Mouse (Mus musculus) lung, postnatal 0 days (tissue): ENCODE data around the gene Fbxw5. TPM values are rescaled to one million over a fixed set of nuclear protein-coding genes. Genes with fewer than 3 reads are reported as not detected.
A peak's percentile ranks its signal among the peaks of the same experiment; 100 is the strongest.

Source experiments
- ATAC-seq: fragments of 200-750 bp; cut with Nextera tagmentation; 2 replicates; pipeline ENCODE4 v1.8.0; 2017; ENCODE audit warnings: moderate library complexity
- DNase-seq: peaks from one replicate; pipeline ENCODE4 v3.0.0-alpha.2; 2016; ENCODE audit warnings: low spot score
- H3K27ac ChIP-seq: fragments of 300-500 bp; sonication (generic); 2 replicates; pipeline ENCODE4 v1.5.1; 2014; ENCODE audit warnings: antibody characterized with exemption, mild to moderate bottlenecking, low read length, mixed read lengths
- H3K27me3 ChIP-seq: fragments of 300-500 bp; sonication (generic); replicated peaks from 2 replicates; pipeline ENCODE4 v1.6.1; 2014; ENCODE audit warnings: low read length, mixed read lengths; ENCODE audit not compliant: insufficient read depth
- H3K36me3 ChIP-seq: fragments of 300-500 bp; sonication (generic); 2 replicates; pipeline ENCODE4 v1.6.1; 2014; ENCODE audit warnings: low read length, mixed read lengths; ENCODE audit not compliant: insufficient read depth
- H3K4me1 ChIP-seq: fragments of 300-500 bp; sonication (generic); 2 replicates; pipeline ENCODE4 v1.6.1; 2014; ENCODE audit warnings: antibody characterized with exemption, low read depth, low read length, mixed read lengths; ENCODE audit not compliant: insufficient read depth
- H3K4me2 ChIP-seq: fragments of 300-500 bp; sonication (generic); replicated peaks from 2 replicates; pipeline ENCODE4 v1.6.1; 2014; ENCODE audit warnings: low read depth, mild to moderate bottlenecking, low read length, moderate library complexity, mixed read lengths
- H3K4me3 ChIP-seq: fragments of 300-500 bp; sonication (generic); 2 replicates; pipeline ENCODE4 v1.5.1; 2014; ENCODE audit warnings: low read depth, low read length
- H3K9ac ChIP-seq: fragments of 300-500 bp; sonication (generic); replicated peaks from 2 replicates; pipeline ENCODE4 v1.6.1; 2014; ENCODE audit warnings: low read depth, mild to moderate bottlenecking
- H3K9me3 ChIP-seq: fragments of 300-500 bp; sonication (generic); 2 replicates; pipeline ENCODE4 v1.6.1; 2016; ENCODE audit warnings: low read length, mixed read lengths
- CTCF ChIP-seq: IDR thresholded peaks from 2 replicates; pipeline ENCODE4 v1.5.1; 2016; ENCODE audit warnings: antibody characterized with exemption, mild to moderate bottlenecking
- EP300 ChIP-seq: IDR thresholded peaks from 2 replicates; pipeline ENCODE4 v1.6.1; 2016; ENCODE audit warnings: antibody characterized with exemption, mild to moderate bottlenecking, control low read depth
- WGBS: fragments of 180-500 bp; shearing (Covaris S2); extraction: QIAGEN DNeasy Blood & Tissue Kit; methylation state at CpG from one replicate; pipeline ENCODE4 v1.1.7; 2014; 5-methylcytosine and 5-hydroxymethylcytosine counted together
- polyA plus RNA-seq: library from polyadenylated mRNA; unstranded; fragments of >200 nt; fragmentation: Nextera tagmentation; extraction: Ambion mirVana; gene quantifications from 2 replicates; pipeline ENCODE4 v1.2.1, GENCODE M21; 2015

The Fbxw5 gene
- polyA plus RNA-seq, 1 experiment from 2014 or later, result 43.4 TPM

DNA sequence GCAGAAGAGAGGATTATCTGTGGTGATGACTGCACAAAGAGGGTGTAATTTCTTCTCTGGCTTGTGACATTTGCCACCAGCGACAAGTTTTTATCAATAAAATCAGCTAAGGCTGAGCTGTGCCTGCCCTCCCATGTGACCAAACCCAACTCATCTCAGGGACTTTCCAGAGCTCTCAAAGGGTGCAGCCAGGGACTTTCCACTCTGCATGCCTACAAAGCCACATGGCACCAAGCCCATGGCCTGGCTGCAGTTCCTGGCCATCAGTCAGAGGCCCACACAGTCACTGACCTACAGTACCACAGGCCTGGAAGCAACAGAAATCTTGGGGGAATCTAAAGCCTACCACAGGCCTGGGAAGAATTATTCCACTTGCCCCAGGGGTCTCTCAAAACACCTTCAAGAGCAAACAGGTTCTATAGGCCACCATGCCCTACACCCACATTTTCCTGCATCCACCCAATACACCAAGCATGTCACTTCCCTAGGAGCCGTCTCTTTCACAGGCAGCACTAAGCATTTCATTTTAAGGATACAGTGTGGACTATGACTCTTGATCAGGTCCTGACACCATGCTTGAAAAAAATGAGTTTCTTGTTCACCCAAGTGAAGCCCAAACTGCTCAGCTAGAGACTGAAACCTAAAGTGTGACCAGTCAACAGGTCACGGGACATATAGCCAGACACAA, 33.8 kb downstream of the Fbxw5 start:
- DNase-seq (no peak), ATAC-seq (peak; percentile 54)
- Histone ChIP-seq H3K9ac (no peak overlapping the region), H3K4me2 (no peak overlapping the region), H3K36me3 (peaks cover 17% of the 10 kb centered on the region), H3K4me1 (no peaks in the 10 kb centered on the region), H3K4me3 (no peak overlapping the region), H3K27ac (no peak overlapping the region), H3K9me3 (no peaks in the 10 kb centered on the region), H3K27me3 (no peaks in the 10 kb centered on the region)
- TF ChIP-seq EP300, result no peak
- no peak for TF ChIP-seq CTCF
- 77% methylated on average over 3 of the region's 3 CpGs for WGBS

- H3K4me1 ChIP-seq, result no peaks in the 10 kb centered on the region
- no peak for TF ChIP-seq CTCF
- no peak for TF ChIP-seq EP300
- no peaks in the 10 kb centered on the region for H3K9me3 ChIP-seq
- no peak overlapping the region for H3K27ac ChIP-seq
- 82% methylated on average over 2 of the region's 2 CpGs for whole genome bisulfite sequencing
- H3K27me3 ChIP-seq, result no peaks in the 10 kb centered on the region
- DNase-seq (no peak), ATAC-seq (no peak)
- H3K9ac ChIP-seq, result no peak overlapping the region
- no peak overlapping the region for H3K4me2 ChIP-seq
- H3K4me3 ChIP-seq, result no peak overlapping the region
- peaks cover 17% of the 10 kb centered on the region for H3K36me3 ChIP-seq
Measured at GRCm38 (mm10) chr2:25534866-25535182, 34.3 kb downstream of the Fbxw5 start.

DNA sequence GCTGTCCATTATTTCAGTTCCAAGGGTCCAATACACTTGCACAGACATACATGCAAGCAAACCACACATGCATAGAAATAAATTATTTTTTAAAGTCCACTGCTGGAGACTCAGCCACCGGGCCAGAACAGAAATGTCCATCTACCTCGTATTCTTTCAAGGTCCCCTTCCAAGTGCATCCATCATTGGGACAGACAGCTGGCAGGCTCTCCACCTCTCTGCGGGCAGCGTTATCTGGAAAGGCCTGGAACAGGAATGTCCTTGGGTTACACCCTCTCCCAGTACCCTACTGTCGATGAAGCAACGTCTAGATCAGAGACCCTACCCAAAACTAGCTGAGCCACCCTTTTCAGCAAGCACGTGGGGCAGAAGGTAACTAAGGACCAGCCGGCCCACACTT, 36.0 kb downstream of the Fbxw5 start:
- ATAC-seq (no peak), DNase-seq (no peak)
- 69% methylated on average over 8 of the region's 8 CpGs for WGBS
- Histone ChIP-seq H3K4me1 (no peaks in the 10 kb centered on the region), H3K27me3 (no peaks in the 10 kb centered on the region), H3K9ac (no peak overlapping the region), H3K4me2 (no peak overlapping the region), H3K9me3 (no peaks in the 10 kb centered on the region), H3K4me3 (no peak overlapping the region), H3K36me3 (0 out of 2 replicates have a peak, but pooled peaks cover 11% of the 10 kb centered on the region), H3K27ac (no peak overlapping the region)
- TF ChIP-seq CTCF, result no peak
- TF ChIP-seq EP300, result no peak

DNA sequence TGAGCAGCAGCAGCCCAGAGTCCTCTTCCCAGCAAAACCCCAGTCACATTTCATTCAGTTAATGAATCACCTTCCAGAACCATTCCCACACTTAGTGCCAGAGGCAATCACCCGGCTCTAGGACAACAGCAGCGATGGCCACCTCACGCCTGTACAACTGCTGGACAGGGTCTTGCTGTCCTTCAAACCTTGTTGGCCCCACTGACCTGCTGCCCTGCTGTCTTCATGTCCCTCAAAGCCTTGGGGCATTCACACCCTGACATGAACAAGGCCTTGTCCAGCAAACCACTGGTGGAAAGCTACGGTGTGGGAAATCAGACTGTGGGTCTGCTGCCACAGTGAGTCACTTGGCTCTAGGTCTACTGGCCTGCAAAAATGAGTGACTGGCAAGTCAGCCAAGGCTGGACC, 40.0 kb downstream of the Fbxw5 start:
- Histone ChIP-seq H3K27me3 (no peaks in the 10 kb centered on the region), H3K4me2 (no peak overlapping the region), H3K9ac (no peak overlapping the region), H3K27ac (no peak overlapping the region), H3K4me1 (no peaks in the 10 kb centered on the region), H3K9me3 (no peaks in the 10 kb centered on the region), H3K4me3 (no peak overlapping the region), H3K36me3 (0 out of 2 replicates have a peak, but pooled peaks cover 7% of the 10 kb centered on the region)
- ATAC-seq, result no peak
- TF ChIP-seq CTCF (no peak), EP300 (no peak)
- DNase-seq, result no peak
- WGBS, result 89% methylated on average over 4 of the region's 4 CpGs

- Histone ChIP-seq H3K9me3 (no peaks in the 10 kb centered on the region), H3K4me2 (no peak overlapping the region), H3K27me3 (no peaks in the 10 kb centered on the region), H3K4me1 (peaks cover 4% of the 10 kb centered on the region; the same call in 1 of the 2 replicates), H3K27ac (no peak overlapping the region), H3K9ac (no peak overlapping the region), H3K4me3 (no peak overlapping the region), H3K36me3 (0 out of 2 replicates have a peak, but pooled peaks cover 3% of the 10 kb centered on the region)
- TF ChIP-seq EP300 (no peak), CTCF (no peak)
- DNase-seq (no peak), ATAC-seq (no peak)
- 71% methylated on average over 10 of the region's 10 CpGs for WGBS
Measured at GRCm38 (mm10) chr2:25541644-25542367, 41.3 kb downstream of the Fbxw5 start.

GRCm38 (mm10) chr2:25545996-25546810, 45.7 kb downstream of the Fbxw5 start:
- H3K4me1 ChIP-seq, result peaks cover 4% of the 10 kb centered on the region; the same call in 1 of the 2 replicates
- no peak for DNase-seq
- peak overlapping the region; percentile 83 for H3K27ac ChIP-seq
- peak overlapping the region; percentile 75 for H3K4me2 ChIP-seq
- peak overlapping the region; percentile 62 for H3K9ac ChIP-seq
- H3K4me3 ChIP-seq, result peak overlapping the region; percentile 72
- WGBS, result 9% methylated on average over 21 of the region's 43 CpGs
- H3K27me3 ChIP-seq, result no peaks in the 10 kb centered on the region
- peak; percentile 79 for ATAC-seq
- no peaks in the 10 kb centered on the region for H3K9me3 ChIP-seq
- H3K36me3 ChIP-seq, result no peaks in the 10 kb centered on the region
- no peak for TF ChIP-seq EP300
- 0 out of 2 replicates have a peak, but pooled peaks have one; percentile 7 for TF ChIP-seq CTCF
